In the genomic region with DNA sequence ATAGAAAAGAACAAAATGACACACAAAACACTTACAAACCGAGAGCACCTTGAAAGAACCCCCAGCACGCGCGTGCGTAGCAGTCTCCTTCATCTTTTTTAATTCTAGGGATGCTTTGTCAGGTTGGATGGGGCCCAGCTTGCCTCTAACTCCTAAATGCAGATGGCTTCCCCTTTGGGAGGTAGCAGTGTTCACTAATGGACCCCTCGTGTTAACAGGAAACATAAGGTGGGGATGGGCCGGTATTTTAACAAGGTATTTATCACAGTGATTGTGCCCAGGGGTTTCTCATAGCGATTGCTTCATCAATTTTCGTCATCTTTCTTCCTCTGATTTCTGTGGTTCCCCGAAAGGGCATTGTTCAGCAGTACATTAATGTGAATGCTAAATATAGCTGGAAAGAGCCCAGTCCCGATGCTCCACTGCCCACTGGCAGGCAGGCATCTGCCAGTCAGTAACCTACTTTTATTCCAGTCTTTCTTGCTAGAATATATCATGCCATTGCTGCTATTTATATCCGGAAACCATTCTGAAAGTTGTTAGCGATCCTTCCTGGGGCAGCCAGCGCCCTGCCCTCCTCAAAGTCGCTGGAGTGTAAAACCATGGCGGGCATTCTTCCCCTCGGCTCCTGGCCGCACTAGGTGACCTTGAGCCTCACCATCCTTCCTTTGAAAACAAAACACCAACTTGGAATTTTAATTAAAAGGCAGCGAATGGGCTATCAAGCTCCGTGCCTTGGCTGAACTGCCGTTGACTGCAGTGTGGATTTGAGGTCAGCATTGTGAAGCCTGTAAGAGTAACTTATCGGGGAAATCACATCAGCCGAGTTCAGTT, we compare ENCODE assay signal across 8 mouse cellular contexts.
DNase-seq lines count a peak whose midpoint lies in the region; ATAC-seq and TF ChIP-seq lines count a peak whose summit lies in the region.

No protein-coding gene starts in this region.

- TF ChIP-seq CTCF in layer of hippocampus, adult 2 months (conservative IDR thresholded peaks at IDR 0.05), result no peak

- H3K9ac ChIP-seq in embryonic facial prominence, embryonic 14.5 days (ENCODE audit: low read depth, low read length), result no peak overlapping the region
- H3K9ac ChIP-seq in neural tube, embryonic 13.5 days, result no peak overlapping the region

- 69% methylated on average over 23 of the region's 23 CpGs for WGBS in embryonic facial prominence, embryonic 14.5 days
- WGBS in neural tube, embryonic 13.5 days, result 58% methylated on average over 23 of the region's 23 CpGs

- no peaks in the 10 kb centered on the region for H3K27me3 ChIP-seq in embryonic facial prominence, embryonic 14.5 days (replicated peaks; ENCODE audit: control insufficient read depth, insufficient read depth, low read length)
- H3K27me3 ChIP-seq in neural tube, embryonic 13.5 days, result no peaks in the 10 kb centered on the region

- H3K9me3 ChIP-seq in embryonic facial prominence, embryonic 14.5 days (ENCODE audit: control insufficient read depth, low read length), result no peaks in the 10 kb centered on the region
- no peaks in the 10 kb centered on the region for H3K9me3 ChIP-seq in neural tube, embryonic 13.5 days

- DNase-seq in layer of hippocampus, adult 2 months (ENCODE audit: low spot score in 2 of 2), result no peak
- no peak for DNase-seq in layer of hippocampus, adult 11-12 months (ENCODE audit: low spot score)
- peak; percentile 7 for DNase-seq in embryonic facial prominence, embryonic 14.5 days (ENCODE audit: low spot score)
- peak; percentile 72 for DNase-seq in kidney, adult 9 months
- DNase-seq in thymus, postnatal 10 days (ENCODE audit: low spot score in 2 of 2), result no peak
- no peak for DNase-seq in layer of hippocampus, adult 9-11 months
- DNase-seq in frontal cortex, postnatal 25 days (ENCODE audit: low spot score in 2 of 2), result no peak

- peak overlapping the region; percentile 49 for H3K4me3 ChIP-seq in layer of hippocampus, adult 2 months
- H3K4me3 ChIP-seq in embryonic facial prominence, embryonic 14.5 days (ENCODE audit: low read depth, low read length), result no peak overlapping the region
- no peak overlapping the region for H3K4me3 ChIP-seq in neural tube, embryonic 13.5 days

- peak overlapping the region; percentile 30; the same call in 1 of the 2 replicates for H3K4me2 ChIP-seq in embryonic facial prominence, embryonic 14.5 days (ENCODE audit: low read depth, low read length)
- peak overlapping the region; percentile 33 for H3K4me2 ChIP-seq in neural tube, embryonic 13.5 days

- H3K36me3 ChIP-seq in embryonic facial prominence, embryonic 14.5 days (ENCODE audit: control insufficient read depth, insufficient read depth, low read length), result no peaks in the 10 kb centered on the region
- H3K36me3 ChIP-seq in neural tube, embryonic 13.5 days, result no peaks in the 10 kb centered on the region

- peak; percentile 34; the same call in 1 of the 2 replicates for ATAC-seq in embryonic facial prominence, embryonic 14.5 days (ENCODE audit: low read depth)
- peak; percentile 80 for ATAC-seq in neural tube, embryonic 13.5 days (ENCODE audit: low read depth)

- H3K4me1 ChIP-seq in embryonic facial prominence, embryonic 14.5 days (ENCODE audit: control insufficient read depth, insufficient read depth, low read length), result peaks cover 7% of the 10 kb centered on the region; the same call in 1 of the 2 replicates
- peaks cover 17% of the 10 kb centered on the region for H3K4me1 ChIP-seq in neural tube, embryonic 13.5 days (replicated peaks)

- H3K27ac ChIP-seq in layer of hippocampus, adult 2 months, result no peak overlapping the region
- no peak overlapping the region for H3K27ac ChIP-seq in embryonic facial prominence, embryonic 14.5 days (replicated peaks; ENCODE audit: low read depth, low read length)
- no peak overlapping the region for H3K27ac ChIP-seq in neural tube, embryonic 13.5 days (replicated peaks)

Comparison
In these comparisons a context has a peak if more than half of its experiments do, and no peak if none do; other contexts are left out.
1. DNase-seq: peak in embryonic facial prominence, embryonic 14.5 days (single experiment) and kidney, adult 9 months (single experiment); none in layer of hippocampus, adult 2 months (0 of 2), layer of hippocampus, adult 11-12 months (single experiment), thymus, postnatal 10 days (0 of 2), layer of hippocampus, adult 9-11 months (single experiment) and frontal cortex, postnatal 25 days (0 of 2).